Mouse (Mus musculus) heart, embryonic 13.5 days (tissue): ENCODE data around the gene Sh2d3c. TPM values are rescaled to one million over a fixed set of nuclear protein-coding genes. Genes with fewer than 3 reads are reported as not detected.

Source experiments
- ATAC-seq: fragments of 200-750 bp; cut with Nextera tagmentation; 2 replicates; pipeline ENCODE4 v1.8.0; 2017; ENCODE audit warnings: moderate TSS enrichment; ENCODE audit not compliant: insufficient number of reproducible peaks, low FRiP score, low TSS enrichment; ENCODE audit errors: extremely low read depth
- H3K27ac ChIP-seq: fragments of 300-500 bp; sonication (generic); replicated peaks from 2 replicates; pipeline ENCODE4 v1.5.1; 2015; ENCODE audit warnings: moderate library complexity, mild to moderate bottlenecking, inconsistent platforms
- H3K27me3 ChIP-seq: fragments of 300-500 bp; sonication (generic); replicated peaks from 2 replicates; pipeline ENCODE4 v1.6.1; 2015; ENCODE audit warnings: mild to moderate bottlenecking, inconsistent platforms
- H3K36me3 ChIP-seq: fragments of 300-500 bp; sonication (generic); 2 replicates; pipeline ENCODE4 v1.6.1; 2015; ENCODE audit warnings: mild to moderate bottlenecking, inconsistent platforms
- H3K4me1 ChIP-seq: fragments of 300-500 bp; sonication (generic); 2 replicates; pipeline ENCODE4 v1.6.1; 2015; ENCODE audit warnings: inconsistent platforms
- H3K4me2 ChIP-seq: fragments of 300-500 bp; sonication (generic); 2 replicates; pipeline ENCODE4 v1.6.1; 2015; ENCODE audit warnings: inconsistent platforms, mild to moderate bottlenecking, moderate library complexity
- H3K4me3 ChIP-seq: fragments of 300-500 bp; sonication (generic); 2 replicates; pipeline ENCODE4 v1.5.1; 2015; ENCODE audit warnings: moderate library complexity, mild to moderate bottlenecking, inconsistent platforms
- H3K9ac ChIP-seq: fragments of 300-500 bp; sonication (generic); 2 replicates; pipeline ENCODE4 v1.6.1; 2015; ENCODE audit warnings: inconsistent platforms, mild to moderate bottlenecking, moderate library complexity
- H3K9me3 ChIP-seq: fragments of 300-500 bp; sonication (generic); 2 replicates; pipeline ENCODE4 v1.6.1; 2016; ENCODE audit warnings: inconsistent platforms
- WGBS: fragments of 180-500 bp; shearing (Covaris S2); methylation state at CpG from one replicate; pipeline ENCODE4 v1.1.7; 2015; ENCODE audit warnings: mixed read lengths; 5-methylcytosine and 5-hydroxymethylcytosine counted together
- polyA plus RNA-seq: library from polyadenylated mRNA; unstranded; fragments of >200 nt; fragmentation: Nextera tagmentation; extraction: Ambion mirVana; gene quantifications from 2 replicates; pipeline ENCODE4 v1.2.1, GENCODE M21; 2015

Gene Sh2d3c
- polyA plus RNA-seq, 1 experiment from 2014 or later = 33.0 TPM

DNA sequence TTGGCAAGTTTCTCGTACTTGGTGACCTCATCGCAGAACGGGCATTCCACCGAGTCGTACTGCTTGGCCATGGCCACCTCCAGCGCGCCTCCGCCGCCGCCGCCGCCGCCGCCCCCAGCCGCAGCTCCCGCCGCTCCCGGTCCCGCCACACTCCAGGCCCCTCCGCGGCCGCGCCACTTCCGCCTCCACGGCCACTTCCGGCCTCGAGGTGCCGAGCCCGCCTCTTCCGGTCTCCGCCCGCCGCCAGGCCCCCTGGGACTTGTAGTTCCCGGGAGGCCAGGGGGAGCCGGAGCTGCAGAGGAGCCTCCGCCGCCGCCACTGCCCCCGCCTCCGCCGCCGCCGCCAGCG is 8.3 kb upstream of the Sh2d3c start:
- H3K9ac ChIP-seq = peak overlapping the region; percentile 97
- no peaks in the 10 kb centered on the region for H3K27me3 ChIP-seq
- H3K36me3 ChIP-seq = peaks cover 41% of the 10 kb centered on the region
- peak overlapping the region; percentile 87 for H3K4me3 ChIP-seq
- no peaks in the 10 kb centered on the region for H3K9me3 ChIP-seq
- peak; percentile 86 for ATAC-seq
- peak overlapping the region; percentile 81 for H3K4me2 ChIP-seq
- 0% methylated on average over 29 of the region's 44 CpGs for WGBS
- H3K4me1 ChIP-seq = peaks cover 38% of the 10 kb centered on the region
- H3K27ac ChIP-seq = peak overlapping the region; percentile 99

DNA sequence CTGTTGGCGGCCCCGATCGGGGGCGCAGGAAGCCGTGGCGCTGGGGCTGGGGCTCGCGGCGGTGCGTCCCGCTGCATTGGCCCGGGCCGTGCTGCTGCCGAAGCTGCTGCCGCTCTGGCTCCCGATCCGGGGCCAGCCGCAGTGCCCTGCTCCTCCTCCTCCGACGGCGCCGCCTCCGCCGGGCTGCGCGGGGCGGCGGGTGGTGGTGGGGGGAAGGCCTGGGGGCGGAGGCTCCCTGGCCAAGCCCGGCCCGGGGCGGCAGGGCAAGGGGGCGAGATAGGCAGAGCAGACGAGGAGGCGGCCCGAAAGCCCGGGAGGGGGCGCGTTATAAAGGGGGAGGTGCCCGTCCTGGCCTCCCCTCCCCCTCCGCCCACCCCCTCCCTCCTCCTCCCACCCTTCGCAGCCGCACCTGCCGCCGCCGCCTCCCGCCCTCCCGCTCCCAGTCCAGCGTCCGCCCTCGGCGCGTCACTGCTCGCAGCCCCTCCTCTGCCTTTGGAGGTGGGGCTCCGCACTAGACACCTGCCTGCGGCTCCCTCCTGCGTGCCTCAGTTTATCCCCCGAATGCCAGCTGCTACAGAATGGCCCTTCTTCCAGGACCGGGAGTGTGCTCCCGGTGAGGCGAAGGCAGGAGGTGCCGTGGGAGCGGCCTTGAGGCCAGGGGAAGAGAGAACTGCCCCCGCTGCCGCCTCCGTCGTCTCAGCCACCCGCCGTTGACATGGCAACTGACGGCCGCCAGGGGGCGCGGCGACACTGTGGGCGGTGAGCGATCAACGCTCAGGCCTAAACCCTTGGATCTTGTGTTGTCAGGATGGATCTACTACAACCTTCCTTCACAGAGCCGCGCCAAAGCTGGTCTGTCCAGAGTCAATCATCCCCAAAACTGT is 7.7 kb upstream of the Sh2d3c start, which contains the start of gene Cdk9:
Cdk9 (minus strand) TSS at position 143 of the 884 bp plus-strand sequence.
- H3K36me3 ChIP-seq = peaks cover 34% of the 10 kb centered on the region
- peaks cover 38% of the 10 kb centered on the region for H3K4me1 ChIP-seq
- peak within 1 kb of the TSS; percentile 99 for H3K27ac ChIP-seq
- H3K9me3 ChIP-seq = no peaks in the 10 kb centered on the region
- H3K9ac ChIP-seq = peak within 1 kb of the TSS; percentile 97
- peak within 1 kb of the TSS; percentile 81 for H3K4me2 ChIP-seq
- peak; percentile 78 for ATAC-seq
- WGBS = under 1% methylated on average over 64 of the region's 79 CpGs
- H3K27me3 ChIP-seq = no peaks in the 10 kb centered on the region
- H3K4me3 ChIP-seq = peak within 1 kb of the TSS; percentile 87

DNA sequence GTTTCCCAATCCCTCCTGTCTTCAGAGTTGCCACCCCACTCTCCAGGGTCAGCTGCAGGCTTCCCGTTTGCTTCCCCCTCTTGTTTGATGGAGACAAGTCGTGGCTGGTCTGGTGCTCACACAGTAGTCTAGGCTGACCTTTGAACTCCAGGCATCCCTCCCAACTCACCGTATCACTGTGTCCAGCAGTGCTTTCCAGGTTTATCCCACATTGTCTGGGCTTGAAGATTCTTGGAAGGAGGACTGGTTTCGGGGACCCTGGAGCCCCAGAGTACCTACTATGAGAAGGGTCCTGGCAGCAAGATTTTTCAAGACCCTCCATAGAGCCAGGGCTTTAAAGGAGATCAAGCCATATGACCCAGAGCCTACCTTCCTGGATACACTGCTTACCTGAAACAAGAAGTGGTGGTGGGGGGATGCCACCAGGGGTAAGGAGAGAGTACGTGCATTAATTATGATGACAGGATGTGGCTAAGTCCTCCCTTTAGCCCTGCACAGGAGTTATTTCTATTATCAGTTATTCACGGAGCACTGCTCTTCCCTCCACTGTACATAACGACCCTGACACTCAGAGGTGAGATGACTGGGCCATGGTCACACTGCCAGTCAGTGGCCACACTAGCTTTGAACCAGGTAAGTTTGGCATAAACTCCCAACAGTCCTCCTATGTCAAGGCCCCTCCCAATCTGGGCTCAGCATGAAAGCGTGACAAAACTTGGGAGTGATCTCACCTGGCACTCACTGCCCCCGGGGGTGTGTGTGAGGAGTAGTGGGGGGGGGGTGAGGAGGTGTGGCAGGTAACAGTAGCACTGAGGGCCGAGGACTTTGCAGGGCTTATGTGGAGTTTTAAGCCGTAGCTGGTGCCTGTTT is 6.5 kb upstream of the Sh2d3c start:
- peak overlapping the region; percentile 97 for H3K9ac ChIP-seq
- 44% methylated on average over 11 of the region's 11 CpGs for WGBS
- no peaks in the 10 kb centered on the region for H3K9me3 ChIP-seq
- peak overlapping the region; percentile 81 for H3K4me2 ChIP-seq
- no peaks in the 10 kb centered on the region for H3K27me3 ChIP-seq
- peaks cover 38% of the 10 kb centered on the region for H3K4me1 ChIP-seq
- ATAC-seq = no peak
- peaks cover 23% of the 10 kb centered on the region for H3K36me3 ChIP-seq
- peak overlapping the region; percentile 99 for H3K27ac ChIP-seq
- H3K4me3 ChIP-seq = no peak overlapping the region

DNA sequence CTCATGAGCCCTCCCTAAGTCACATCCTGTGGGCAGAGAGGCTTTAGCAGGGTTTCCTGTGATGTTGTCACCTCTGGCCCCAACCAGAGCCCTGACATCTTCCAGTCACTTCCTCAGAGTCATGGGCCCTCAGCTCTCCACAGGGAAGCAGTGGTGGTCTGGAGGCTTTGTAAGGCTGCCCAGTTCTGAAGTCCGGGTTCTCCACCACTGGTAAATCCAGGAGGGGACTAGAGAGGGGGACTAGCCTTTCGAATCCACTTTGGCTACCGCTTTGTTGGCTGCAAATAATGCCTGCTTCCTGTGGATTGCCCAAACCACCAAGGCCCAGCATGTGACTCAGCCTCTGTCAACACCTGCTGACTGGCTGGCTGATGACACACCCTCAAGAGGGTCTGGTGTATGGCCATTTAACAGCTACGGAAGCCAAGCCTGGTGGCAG is 5.8 kb upstream of the Sh2d3c start:
- peaks cover 16% of the 10 kb centered on the region for H3K36me3 ChIP-seq
- no peaks in the 10 kb centered on the region for H3K9me3 ChIP-seq
- H3K9ac ChIP-seq = peak overlapping the region; percentile 97
- peak overlapping the region; percentile 99 for H3K27ac ChIP-seq
- H3K27me3 ChIP-seq = no peaks in the 10 kb centered on the region
- no peak overlapping the region for H3K4me3 ChIP-seq
- peaks cover 38% of the 10 kb centered on the region for H3K4me1 ChIP-seq
- no peak for ATAC-seq
- 41% methylated on average over 4 of the region's 4 CpGs for whole genome bisulfite sequencing
- H3K4me2 ChIP-seq = peak overlapping the region; percentile 22; the same call in 1 of the 2 replicates

DNA sequence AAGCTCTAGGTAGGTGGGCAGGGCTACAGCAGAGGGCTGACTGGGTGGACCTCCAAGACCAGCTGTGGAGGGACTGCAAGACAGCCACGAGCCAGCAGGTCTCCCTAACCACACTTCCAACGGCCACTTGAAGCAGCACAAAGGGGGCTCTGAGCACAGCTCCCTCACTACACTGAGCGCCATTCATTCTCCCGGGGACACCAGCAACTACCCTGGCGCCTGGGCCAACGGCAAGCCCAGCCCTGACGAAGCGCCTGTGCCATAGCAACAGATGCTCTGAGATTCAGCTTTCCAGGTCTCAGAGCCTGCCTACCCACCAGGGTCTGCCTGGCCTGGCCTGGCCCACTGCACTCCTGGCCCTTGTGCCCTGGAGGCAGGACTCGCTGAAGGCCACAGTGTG is 2.1 kb upstream of the Sh2d3c start:
- no peaks in the 10 kb centered on the region for H3K27me3 ChIP-seq
- no peaks in the 10 kb centered on the region for H3K36me3 ChIP-seq
- WGBS = 58% methylated on average over 9 of the region's 9 CpGs
- H3K9me3 ChIP-seq = no peaks in the 10 kb centered on the region
- H3K4me3 ChIP-seq = no peak overlapping the region
- H3K4me1 ChIP-seq = peaks cover 37% of the 10 kb centered on the region
- no peak for ATAC-seq
- H3K9ac ChIP-seq = no peak overlapping the region
- no peak overlapping the region for H3K4me2 ChIP-seq
- H3K27ac ChIP-seq = no peak overlapping the region

DNA sequence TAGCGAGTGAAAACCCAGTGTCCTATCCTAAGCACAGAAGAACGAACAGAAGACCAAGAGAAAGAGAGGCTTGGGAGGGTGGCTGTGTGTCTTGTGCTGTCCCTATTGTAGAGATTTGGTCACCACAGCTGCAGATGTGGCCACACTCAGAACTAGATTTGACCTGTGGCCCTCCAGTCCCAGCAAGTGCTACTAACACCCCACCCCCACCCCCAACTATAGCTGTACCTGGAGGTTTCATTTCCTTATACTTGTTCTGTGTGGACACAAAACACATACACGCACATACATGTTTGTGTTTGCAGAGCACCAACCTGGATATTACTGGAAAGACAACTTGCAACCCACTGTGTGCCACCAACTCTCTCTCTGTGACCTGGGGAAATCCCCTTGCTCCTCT is 802 bp upstream of the Sh2d3c start:
- Histone ChIP-seq H3K4me3 (no peak overlapping the region), H3K4me2 (no peak overlapping the region), H3K9me3 (no peaks in the 10 kb centered on the region), H3K4me1 (peaks cover 24% of the 10 kb centered on the region), H3K9ac (no peak overlapping the region), H3K27ac (no peak overlapping the region), H3K27me3 (no peaks in the 10 kb centered on the region), H3K36me3 (peaks cover 3% of the 10 kb centered on the region; the same call in 1 of the 2 replicates)
- 79% methylated on average over 3 of the region's 3 CpGs for WGBS
- ATAC-seq = no peak

DNA sequence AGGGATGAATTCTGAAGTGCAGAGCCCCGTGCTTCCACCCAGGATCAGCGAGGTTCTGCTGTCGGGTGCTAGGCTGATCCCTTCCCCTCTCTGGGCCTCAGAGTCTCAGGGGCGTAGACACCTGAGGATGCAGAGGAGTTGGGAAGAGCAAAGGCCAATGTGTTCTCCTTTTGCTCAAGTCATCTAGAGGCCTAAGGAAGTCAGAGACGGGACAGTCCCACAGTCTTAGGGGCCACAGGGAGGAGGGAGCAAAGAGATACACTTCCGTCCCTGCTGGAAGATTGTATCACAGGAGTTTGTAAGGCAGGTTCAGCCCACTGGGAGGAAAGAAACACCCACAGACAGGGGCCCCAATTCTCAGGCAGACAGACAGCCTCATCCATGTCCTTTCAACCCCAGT is 1.2 kb downstream of the Sh2d3c start:
- no peak overlapping the region; the same call in 1 of the 2 replicates for H3K27ac ChIP-seq
- H3K4me2 ChIP-seq = peak overlapping the region; percentile 59
- peak overlapping the region; percentile 37 for H3K4me3 ChIP-seq
- H3K9ac ChIP-seq = peak overlapping the region; percentile 67
- ATAC-seq = no peak
- 44% methylated on average over 6 of the region's 6 CpGs for WGBS
- H3K9me3 ChIP-seq = no peaks in the 10 kb centered on the region
- peaks cover 21% of the 10 kb centered on the region for H3K4me1 ChIP-seq
- H3K27me3 ChIP-seq = no peaks in the 10 kb centered on the region
- peaks cover 10% of the 10 kb centered on the region; the same call in 1 of the 2 replicates for H3K36me3 ChIP-seq

DNA sequence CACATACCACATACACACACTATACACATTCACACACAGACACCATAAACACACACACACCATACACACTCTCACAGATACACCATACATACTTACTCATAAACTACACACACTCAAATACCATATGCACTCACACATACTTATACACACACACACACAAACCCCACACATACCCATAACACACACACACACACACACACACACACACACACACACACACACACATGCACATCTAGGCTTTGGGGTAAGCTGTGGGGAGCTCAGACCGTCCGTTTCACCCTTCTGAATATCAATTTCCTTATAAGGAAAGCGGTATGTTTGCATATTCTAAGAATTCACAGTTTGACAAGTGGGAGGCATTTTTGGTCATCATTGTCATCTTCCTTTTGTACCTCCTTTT is 1.7 kb downstream of the Sh2d3c start:
- WGBS = 69% methylated on average over 3 of the region's 3 CpGs
- peaks cover 10% of the 10 kb centered on the region; the same call in 1 of the 2 replicates for H3K36me3 ChIP-seq
- H3K27ac ChIP-seq = no peak overlapping the region
- 0 out of 2 replicates have a peak overlapping the region, but pooled peaks have one; percentile 59 for H3K4me2 ChIP-seq
- peaks cover 27% of the 10 kb centered on the region for H3K4me1 ChIP-seq
- peak overlapping the region; percentile 67; the same call in 1 of the 2 replicates for H3K9ac ChIP-seq
- ATAC-seq = no peak
- no peaks in the 10 kb centered on the region for H3K27me3 ChIP-seq
- H3K4me3 ChIP-seq = no peak overlapping the region
- H3K9me3 ChIP-seq = no peaks in the 10 kb centered on the region

DNA sequence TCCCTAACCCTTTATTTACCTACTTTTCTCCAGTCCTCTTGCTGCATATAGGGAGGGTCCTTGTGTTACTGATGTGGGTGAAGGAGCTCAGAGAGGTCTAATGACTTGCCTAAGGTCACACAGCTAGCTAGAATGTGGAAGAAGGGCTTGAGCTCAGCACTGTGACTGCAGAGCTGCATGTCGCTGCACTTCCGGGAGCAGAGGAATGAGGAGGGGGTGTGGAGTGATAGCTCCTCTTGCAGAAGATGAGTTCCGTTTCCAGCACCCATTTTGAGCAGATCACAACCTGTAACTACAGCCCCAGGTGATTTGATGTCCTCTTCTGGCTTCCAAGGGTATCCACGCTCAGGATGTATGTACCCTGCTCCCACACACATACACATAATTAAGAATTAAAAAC is 3.3 kb downstream of the Sh2d3c start:
- Histone ChIP-seq H3K4me1 (peaks cover 33% of the 10 kb centered on the region), H3K27ac (no peak overlapping the region), H3K4me2 (no peak overlapping the region), H3K36me3 (peaks cover 10% of the 10 kb centered on the region; the same call in 1 of the 2 replicates), H3K9me3 (no peaks in the 10 kb centered on the region), H3K27me3 (no peaks in the 10 kb centered on the region), H3K9ac (no peak overlapping the region), H3K4me3 (no peak overlapping the region)
- no peak for ATAC-seq
- 65% methylated on average over 4 of the region's 4 CpGs for WGBS

DNA sequence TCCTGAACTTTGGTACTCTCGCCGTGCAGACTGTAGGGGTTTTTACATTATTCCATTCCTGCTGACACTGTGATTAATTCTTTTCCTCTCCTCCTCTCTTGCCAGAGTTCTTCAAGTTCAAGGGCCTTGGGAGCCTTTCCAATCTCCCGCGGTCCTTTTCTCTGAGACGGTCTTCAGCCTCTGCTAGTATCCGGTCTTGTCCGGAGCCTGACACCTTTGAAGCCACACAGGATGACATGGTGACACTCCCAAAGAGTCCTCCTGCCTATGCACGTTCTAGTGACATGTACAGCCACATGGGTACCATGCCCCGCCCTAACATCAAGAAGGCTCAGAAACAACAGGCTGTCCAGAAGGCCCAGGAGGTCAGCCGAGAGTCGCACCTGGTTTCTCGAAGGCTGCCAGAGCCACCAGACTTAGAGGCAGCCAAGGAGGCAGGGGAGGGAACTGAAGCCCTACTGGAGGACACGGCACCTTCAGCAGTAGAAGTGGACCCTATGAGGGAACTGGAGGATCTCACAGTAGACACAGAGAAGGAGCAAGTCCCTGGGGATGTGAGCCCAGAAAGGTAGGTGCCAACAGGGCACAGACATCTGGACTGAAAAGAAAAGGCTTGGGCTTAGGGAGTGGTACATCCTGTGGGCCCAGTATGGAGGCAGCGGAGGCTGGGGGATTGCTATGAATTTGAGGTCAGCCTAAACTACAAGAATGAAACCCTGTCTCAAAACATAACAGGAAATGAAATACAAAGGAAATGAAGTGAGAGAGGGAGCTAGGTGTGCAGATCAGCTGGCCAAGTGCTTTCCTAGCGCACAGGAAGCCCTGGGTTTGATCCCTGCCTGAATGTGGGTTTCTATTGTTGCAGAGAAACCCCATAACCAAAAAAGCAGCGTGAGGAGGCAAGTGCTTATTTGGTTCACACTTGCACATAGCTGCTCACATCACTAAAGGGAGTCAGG is 4.3 kb downstream of the Sh2d3c start:
- no peak overlapping the region for H3K9ac ChIP-seq
- 72% methylated on average over 16 of the region's 16 CpGs for WGBS
- no peak overlapping the region for H3K4me3 ChIP-seq
- no peak overlapping the region for H3K4me2 ChIP-seq
- H3K27me3 ChIP-seq = no peaks in the 10 kb centered on the region
- no peaks in the 10 kb centered on the region for H3K9me3 ChIP-seq
- no peak for ATAC-seq
- H3K27ac ChIP-seq = peak overlapping the region; percentile 36; the same call in 1 of the 2 replicates
- peaks cover 40% of the 10 kb centered on the region for H3K4me1 ChIP-seq
- peaks cover 10% of the 10 kb centered on the region; the same call in 1 of the 2 replicates for H3K36me3 ChIP-seq
